Mouse (Mus musculus) G1E (cell line): ENCODE measurements around the gene Frmd5. TPM values are rescaled to one million over a fixed set of nuclear protein-coding genes. Genes with fewer than 3 reads are reported as not detected.
"Not testable (repeated sequence)": the region's sequence is repeated elsewhere in the genome, so short reads cannot be mapped to it uniquely, and the experiment has no call there.

Experiments
- ATAC-seq: 2 replicates; pipeline ENCODE4 v1.8.0; 2016; ENCODE audit warnings: mild to moderate bottlenecking; ENCODE audit not compliant: insufficient number of reproducible peaks, poor library complexity, low FRiP score, severe bottlenecking; ENCODE audit errors: extremely low read depth
- DNase-seq: peaks from one replicate; pipeline ENCODE4 v3.0.0; 2012; ENCODE audit warnings: low spot score
- H3K27me3 ChIP-seq: 2 replicates; pipeline ENCODE4 v1.6.1; 2012; ENCODE audit warnings: mild to moderate bottlenecking, low read length, inconsistent platforms; ENCODE audit not compliant: insufficient read depth
- H3K36me3 ChIP-seq: replicated peaks from 2 replicates; pipeline ENCODE3; 2012; ENCODE audit warnings: mild to moderate bottlenecking, inconsistent platforms
- H3K4me1 ChIP-seq: 2 replicates; pipeline ENCODE4 v1.6.1; 2012; ENCODE audit warnings: low read depth, low read length, inconsistent platforms, mixed read lengths; ENCODE audit not compliant: insufficient read depth
- H3K4me3 ChIP-seq: 2 replicates; pipeline ENCODE4 v1.5.1; 2012; ENCODE audit warnings: low read depth, mild to moderate bottlenecking, inconsistent platforms, low read length, moderate library complexity, mixed read lengths
- H3K9me3 ChIP-seq: replicated peaks from 2 replicates; pipeline ENCODE4 v1.6.1; 2012; ENCODE audit warnings: inconsistent platforms
- CTCF ChIP-seq: IDR thresholded peaks from 2 replicates; pipeline ENCODE4 v1.5.1; 2012; ENCODE audit warnings: low read depth, low read length, inconsistent platforms, mixed read lengths
- GATA1 ChIP-seq: IDR thresholded peaks from 2 replicates; pipeline ENCODE4 v1.6.1; 2012; ENCODE audit warnings: borderline replicate concordance, low read length, inconsistent platforms, mixed read lengths
- GATA2 ChIP-seq: IDR thresholded peaks from 2 replicates; pipeline ENCODE4 v1.6.1; 2012; ENCODE audit warnings: low read depth, low read length, inconsistent platforms, borderline replicate concordance
- POLR2AphosphoS5 ChIP-seq: IDR thresholded peaks from 2 replicates; pipeline ENCODE4 v1.6.1; 2012; ENCODE audit warnings: low read depth, low read length, inconsistent platforms; ENCODE audit not compliant: insufficient replicate concordance
- TAL1 ChIP-seq: conservative IDR thresholded peaks from 2 replicates; pipeline ENCODE4 v1.6.1; 2012; ENCODE audit warnings: low read depth, low read length, inconsistent platforms, mixed read lengths
- polyA plus RNA-seq: library from polyadenylated mRNA; stranded (reverse); fragments of >175 nt; gene quantifications from 2 replicates; pipeline ENCODE4 v1.2.3, GENCODE M21; 2012
- total RNA-seq, 2 experiments: library from RNA; stranded (forward) in 1 of 2; stranded (reverse) in 1 of 2; fragments of 200-1000 nt in 1 of 2; fragments of >200 nt in 1 of 2; fragmentation: Nextera tagmentation in 1 of 2; gene quantifications; 2 replicates each; pipeline ENCODE4 v1.2.3; 2014 to 2017

The Frmd5 gene
- total and polyA plus RNA-seq, 3 experiments: 12.8 to 79.4 (median 20.6) TPM

- H3K4me3 ChIP-seq: no peak overlapping the region
- TF ChIP-seq CTCF (no peak), POLR2AphosphoS5 (no peak), GATA2 (no peak), TAL1 (no peak), GATA1 (no peak)
- peaks cover 22% of the 10 kb centered on the region for H3K4me1 ChIP-seq
- ATAC-seq (no peak), DNase-seq (no peak)
- peaks cover 55% of the 10 kb centered on the region for H3K36me3 ChIP-seq
- H3K27me3 ChIP-seq: no peaks in the 10 kb centered on the region
- no peaks in the 10 kb centered on the region for H3K9me3 ChIP-seq
Observed at GRCm38 (mm10) chr2:121551271-121551670, 255.6 kb downstream of the Frmd5 start.

- H3K4me3 ChIP-seq: no peak overlapping the region
- TF ChIP-seq POLR2AphosphoS5 (no peak), TAL1 (no peak), CTCF (no peak), GATA1 (no peak), GATA2 (no peak)
- DNase-seq (no peak), ATAC-seq (no peak)
- peaks cover 69% of the 10 kb centered on the region for H3K36me3 ChIP-seq
- no peaks in the 10 kb centered on the region for H3K9me3 ChIP-seq
- H3K4me1 ChIP-seq: peaks cover 16% of the 10 kb centered on the region
- no peaks in the 10 kb centered on the region for H3K27me3 ChIP-seq
Observed at GRCm38 (mm10) chr2:121549630-121550029, 257.3 kb downstream of the Frmd5 start.

GRCm38 (mm10) chr2:121544829-121545228 lies 262.1 kb downstream of the Frmd5 start:
- H3K4me3 ChIP-seq: no peak overlapping the region
- H3K9me3 ChIP-seq: no peaks in the 10 kb centered on the region
- DNase-seq: no peak
- H3K27me3 ChIP-seq: no peaks in the 10 kb centered on the region
- peaks cover 92% of the 10 kb centered on the region for H3K36me3 ChIP-seq
- no peak for ATAC-seq
- peaks cover 7% of the 10 kb centered on the region for H3K4me1 ChIP-seq
- TF ChIP-seq GATA2 (no peak), POLR2AphosphoS5 (no peak), CTCF (no peak), GATA1 (no peak), TAL1 (no peak)

GRCm38 (mm10) chr2:121525056-121525455 lies 281.8 kb downstream of the Frmd5 start:
- TF ChIP-seq GATA2: no peak
- no peak for TF ChIP-seq TAL1
- no peak for TF ChIP-seq GATA1
- no peak for TF ChIP-seq POLR2AphosphoS5
- TF ChIP-seq CTCF: no peak
- H3K27me3 ChIP-seq: no peaks in the 10 kb centered on the region
- DNase-seq: no peak
- H3K36me3 ChIP-seq: peaks cover 52% of the 10 kb centered on the region
- H3K4me1 ChIP-seq: peaks cover 13% of the 10 kb centered on the region
- ATAC-seq: no peak
- no peaks in the 10 kb centered on the region for H3K9me3 ChIP-seq
- H3K4me3 ChIP-seq: no peak overlapping the region

- DNase-seq, ATAC-seq, H3K4me3 ChIP-seq, H3K9me3 ChIP-seq, H3K27me3 ChIP-seq: not testable (repeated sequence)
- peaks cover 13% of the 10 kb centered on the region for H3K4me1 ChIP-seq
- peaks cover 61% of the 10 kb centered on the region for H3K36me3 ChIP-seq
Observed at GRCm38 (mm10) chr2:121522830-121523229, 284.1 kb downstream of the Frmd5 start.

- peak; percentile 12 for DNase-seq
- no peak for TF ChIP-seq POLR2AphosphoS5
- no peak for TF ChIP-seq TAL1
- no peak for TF ChIP-seq GATA1
- no peak for TF ChIP-seq CTCF
- TF ChIP-seq GATA2: no peak
- H3K4me3 ChIP-seq: no peak overlapping the region
- peaks cover 62% of the 10 kb centered on the region for H3K36me3 ChIP-seq
- no peaks in the 10 kb centered on the region for H3K27me3 ChIP-seq
- no peaks in the 10 kb centered on the region for H3K9me3 ChIP-seq
- ATAC-seq: 0 out of 2 replicates have a peak, but pooled peaks have one; percentile 15
- peaks cover 13% of the 10 kb centered on the region for H3K4me1 ChIP-seq
Observed at GRCm38 (mm10) chr2:121522006-121522405, 284.9 kb downstream of the Frmd5 start.

- DNase-seq, H3K27me3 ChIP-seq, H3K9me3 ChIP-seq, H3K4me3 ChIP-seq, ATAC-seq: not testable (repeated sequence)
- Histone ChIP-seq H3K4me1 (peaks cover 20% of the 10 kb centered on the region), H3K36me3 (peaks cover 58% of the 10 kb centered on the region)
Observed at GRCm38 (mm10) chr2:121518711-121519110, 288.2 kb downstream of the Frmd5 start.
